Mouse (Mus musculus) retina, embryonic 14.5 days (tissue): Measurements from ENCODE around the gene Sema4f.

ENCODE experiments used
- DNase-seq: peaks from one replicate; pipeline ENCODE4 v3.0.0-alpha.2; 2015; ENCODE audit warnings: low spot score

Sema4f gene

GRCm38 (mm10) chr6:82868476-82868875 lies 71.1 kb downstream of the Sema4f start:
- no peak for DNase-seq

DNA sequence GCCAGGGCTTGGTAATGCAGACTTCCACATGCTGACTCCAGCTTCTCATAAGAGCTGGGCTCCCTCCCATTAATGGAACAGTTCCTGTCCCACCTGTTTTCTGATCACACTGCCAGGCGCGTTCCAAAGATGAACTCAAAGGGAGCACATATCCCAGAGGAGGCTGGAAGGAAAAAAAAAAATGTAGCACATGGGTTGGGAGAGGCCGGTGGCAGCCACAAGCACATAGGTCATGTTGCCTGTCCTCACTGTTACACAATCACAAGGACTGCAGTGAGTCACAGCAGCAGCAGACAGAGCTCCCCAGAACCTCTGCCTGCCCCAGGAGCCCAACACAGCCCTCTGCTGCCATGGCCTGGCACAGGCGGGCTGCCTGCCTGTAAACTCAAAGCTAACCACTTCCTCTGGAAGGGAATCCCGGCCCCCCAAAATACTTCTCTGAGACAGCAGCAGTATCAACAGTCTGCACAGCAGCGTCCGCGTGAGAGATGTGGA lies 76.1 kb downstream of the Sema4f start:
- DNase-seq, result no peak

- DNase-seq, result peak; percentile 11
Measured at GRCm38 (mm10) chr6:82862475-82862874, 77.1 kb downstream of the Sema4f start.

- peak; percentile 2 for DNase-seq
Measured at GRCm38 (mm10) chr6:82862042-82862441, 77.5 kb downstream of the Sema4f start.
